Mouse (Mus musculus) heart, adult 2 months (tissue): ENCODE measurements around the gene Cyp27a1.

ENCODE experiments used
- CTCF ChIP-seq: fragments of 200-600 bp; IDR thresholded peaks from 2 replicates; pipeline ENCODE4 v1.8.1; 2022; ENCODE audit warnings: antibody characterized with exemption, mild to moderate bottlenecking, moderate library complexity
- EP300 ChIP-seq: fragments of 200-500 bp; IDR thresholded peaks from 2 replicates; pipeline ENCODE4 v1.6.1; 2011; ENCODE audit warnings: low read depth, low read length, control low read depth; ENCODE audit not compliant: insufficient read depth
- POLR2A ChIP-seq: fragments of 200-500 bp; IDR thresholded peaks from 2 replicates; pipeline ENCODE4 v1.6.1; 2011; ENCODE audit warnings: mild to moderate bottlenecking, low read depth, low read length, control low read depth; ENCODE audit not compliant: insufficient read depth

- TF ChIP-seq POLR2A = no peak
- TF ChIP-seq EP300 = no peak
- no peak for TF ChIP-seq CTCF
These were observed 721 bp downstream of the Cyp27a1 start for GRCm38 (mm10) chr1:74713859-74714730.
